20 mouse cellular contexts compared by ENCODE assay signal in the genomic region with DNA sequence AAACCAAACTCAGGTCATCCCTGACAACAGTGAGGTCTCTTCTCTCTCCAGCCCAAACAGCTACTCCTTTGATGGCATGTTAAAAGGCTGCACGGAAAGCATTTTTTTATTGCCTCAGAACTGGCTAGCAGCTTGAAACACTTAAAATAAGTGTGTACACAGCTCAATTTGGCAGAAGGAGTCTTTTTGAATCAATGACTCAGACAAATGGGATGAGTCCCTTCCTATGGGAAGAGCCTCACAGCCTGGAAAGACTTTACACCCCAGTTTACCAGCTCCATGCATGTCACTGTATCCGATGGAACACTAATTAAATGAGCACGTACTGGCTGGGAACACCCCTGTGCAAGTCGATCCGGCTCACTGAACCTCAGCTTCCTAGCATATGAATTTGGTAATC.
"Had no signal": no experiment of that assay in that cellular context is flagged by ENCODE, and none has a peak within 500 bp of the region (broad histone marks: within the 10 kb centered on the region; RNA-seq: fewer than 3 reads in every experiment).

No protein-coding gene starts in this region.

- H3K9ac ChIP-seq: kidney, embryonic 15.5 days; limb, embryonic 13.5 days; liver, embryonic 13.5 days; midbrain, embryonic 12.5 days; midbrain, embryonic 15.5 days; neural tube, embryonic 13.5 days had no signal

- H3K4me2 ChIP-seq: kidney, embryonic 15.5 days; limb, embryonic 13.5 days; liver, embryonic 13.5 days; midbrain, embryonic 12.5 days; midbrain, embryonic 15.5 days; neural tube, embryonic 13.5 days had no signal

- H3K27ac ChIP-seq: kidney, embryonic 15.5 days; limb, embryonic 10.5 days; limb, embryonic 13.5 days; liver, embryonic 13.5 days; midbrain, embryonic 12.5 days; midbrain, embryonic 15.5 days; neural tube, embryonic 13.5 days; stomach, postnatal 0 days had no signal

- H3K4me3 ChIP-seq: kidney, embryonic 15.5 days; limb, embryonic 10.5 days; limb, embryonic 13.5 days; liver, embryonic 13.5 days; midbrain, embryonic 12.5 days; midbrain, embryonic 15.5 days; myocyte; neural tube, embryonic 13.5 days had no signal

- DNase-seq: kidney, postnatal 10 days; kidney, postnatal 36 days; layer of hippocampus, postnatal 36 days; liver, embryonic 13.5 days; lung, adult 2 months; lung, postnatal 14 days; lung, postnatal 4 days; retina, postnatal 1 day; right cerebral cortex, postnatal 4 days; thymus, adult 2 months; thymus, postnatal 14 days; thymus, postnatal 4 days had no signal

- H3K27me3 ChIP-seq: kidney, embryonic 15.5 days; limb, embryonic 13.5 days; liver, embryonic 13.5 days; midbrain, embryonic 15.5 days had no signal

- ATAC-seq: midbrain, embryonic 15.5 days had no signal

- H3K9me3 ChIP-seq: kidney, embryonic 15.5 days; limb, embryonic 10.5 days; limb, embryonic 13.5 days; liver, embryonic 13.5 days; midbrain, embryonic 12.5 days; midbrain, embryonic 15.5 days; neural tube, embryonic 13.5 days had no signal

- H3K36me3 ChIP-seq: kidney, embryonic 15.5 days; limb, embryonic 10.5 days; limb, embryonic 13.5 days; liver, embryonic 13.5 days; midbrain, embryonic 12.5 days; midbrain, embryonic 15.5 days; neural tube, embryonic 13.5 days had no signal

- H3K4me1 ChIP-seq: kidney, embryonic 15.5 days; limb, embryonic 10.5 days; limb, embryonic 13.5 days; liver, embryonic 13.5 days; midbrain, embryonic 12.5 days; midbrain, embryonic 15.5 days had no signal
